Mouse (Mus musculus): ENCODE results near the gene Arhgef18.

Gene Arhgef18

GRCm38 (mm10) chr8:3467006-3467885 is 74.4 kb downstream of the Arhgef18 start, which contains the start of gene Pex11g:
Pex11g (minus strand) TSS chr8:3467680.
- DNase-seq, result peak; percentile 100

- no peak for DNase-seq
Measured at GRCm38 (mm10) chr8:3467886-3468545, 75.2 kb downstream of the Arhgef18 start.

- DNase-seq, result no peak
Measured at GRCm38 (mm10) chr8:3468838-3469237, 76.0 kb downstream of the Arhgef18 start.

GRCm38 (mm10) chr8:3470562-3470961 is 77.8 kb downstream of the Arhgef18 start, which contains the start of gene Tex45:
Tex45 (plus strand) TSS chr8:3470862.
- DNase-seq, result no peak

- DNase-seq, result no peak
Measured at GRCm38 (mm10) chr8:3475715-3476429, 83.1 kb downstream of the Arhgef18 start.

- no peak for DNase-seq
Measured at GRCm38 (mm10) chr8:3480221-3480785, 87.5 kb downstream of the Arhgef18 start.

- no peak for DNase-seq
Measured at GRCm38 (mm10) chr8:3481605-3482004, 88.8 kb downstream of the Arhgef18 start.

- no peak for DNase-seq
Measured at GRCm38 (mm10) chr8:3482240-3482740, 89.5 kb downstream of the Arhgef18 start.

- DNase-seq, result no peak
Measured at GRCm38 (mm10) chr8:3483546-3483945, 90.7 kb downstream of the Arhgef18 start.

GRCm38 (mm10) chr8:3485192-3485591 is 92.4 kb downstream of the Arhgef18 start:
- no peak for DNase-seq

GRCm38 (mm10) chr8:3492901-3493844 is 100.4 kb downstream of the Arhgef18 start, which contains the start of gene Zfp358:
Zfp358 (plus strand) TSS chr8:3493138.
- DNase-seq, result peak; percentile 71

GRCm38 (mm10) chr8:3493845-3494208 is 101.0 kb downstream of the Arhgef18 start:
- no peak for DNase-seq

GRCm38 (mm10) chr8:3495578-3496427 is 103.0 kb downstream of the Arhgef18 start:
- DNase-seq, result no peak

GRCm38 (mm10) chr8:3496428-3496748 is 103.6 kb downstream of the Arhgef18 start:
- no peak for DNase-seq

GRCm38 (mm10) chr8:3498583-3498982 is 105.8 kb downstream of the Arhgef18 start:
- no peak for DNase-seq

- no peak for DNase-seq
Measured at GRCm38 (mm10) chr8:3499751-3500150, 106.9 kb downstream of the Arhgef18 start.

- DNase-seq, result peak; percentile 99
Measured at GRCm38 (mm10) chr8:3500235-3501090, 107.7 kb downstream of the Arhgef18 start, which contains the start of gene Mcoln1. Mcoln1 (plus strand) TSS chr8:3500457.

GRCm38 (mm10) chr8:3502217-3502616 is 109.4 kb downstream of the Arhgef18 start:
- DNase-seq, result no peak

Data from kidney, adult 18-20 months (tissue).